Mouse (Mus musculus): Measurements from ENCODE around the gene Lrrc10. TPM values are rescaled to one million over a fixed set of nuclear protein-coding genes. Genes with fewer than 3 reads are reported as not detected.
"Not testable (repeated sequence)": the region's sequence is repeated elsewhere in the genome, so short reads cannot be mapped to it uniquely, and the experiment has no call there.

The Lrrc10 gene
- polyA plus RNA-seq, 1 experiment from 2014 or later, result not detected

- H3K27me3 ChIP-seq, result no peaks in the 10 kb centered on the region
- WGBS, result 35% methylated on average over 7 of the region's 7 CpGs
- H3K4me2 ChIP-seq, result no peak overlapping the region
- no peak overlapping the region for H3K4me3 ChIP-seq
- H3K4me1 ChIP-seq (replicated peaks), result peaks cover 10% of the 10 kb centered on the region; the same call in 1 of the 2 replicates
- no peak overlapping the region for H3K27ac ChIP-seq (replicated peaks)
- no peaks in the 10 kb centered on the region for H3K36me3 ChIP-seq
- no peaks in the 10 kb centered on the region for H3K9me3 ChIP-seq
- H3K9ac ChIP-seq, result no peak overlapping the region
- no peak for ATAC-seq (ENCODE audit: low FRiP score, low read depth)
Measured at GRCm38 (mm10) chr10:117018281-117018840, 26.8 kb upstream of the Lrrc10 start.

- no peaks in the 10 kb centered on the region for H3K36me3 ChIP-seq
- H3K27ac ChIP-seq (replicated peaks), result no peak overlapping the region
- H3K4me2 ChIP-seq, result no peak overlapping the region
- no peak overlapping the region for H3K4me3 ChIP-seq
- H3K9ac ChIP-seq, result no peak overlapping the region
- peaks cover 6% of the 10 kb centered on the region; the same call in 1 of the 2 replicates for H3K4me1 ChIP-seq (replicated peaks)
- no peaks in the 10 kb centered on the region for H3K27me3 ChIP-seq
- 20% methylated on average over 21 of the region's 21 CpGs for WGBS
- H3K9me3 ChIP-seq, result no peaks in the 10 kb centered on the region
- no peak for ATAC-seq (ENCODE audit: low FRiP score, low read depth)
Measured at GRCm38 (mm10) chr10:117021020-117021754, 24.0 kb upstream of the Lrrc10 start.

- H3K4me2 ChIP-seq, result 0 out of 2 replicates have a peak overlapping the region, but pooled peaks have one; percentile 13
- H3K9me3 ChIP-seq, result no peaks in the 10 kb centered on the region
- no peak for ATAC-seq (ENCODE audit: low FRiP score, low read depth)
- peaks cover 6% of the 10 kb centered on the region; the same call in 1 of the 2 replicates for H3K4me1 ChIP-seq (replicated peaks)
- H3K9ac ChIP-seq, result no peak overlapping the region
- H3K4me3 ChIP-seq, result no peak overlapping the region
- 67% methylated on average over 16 of the region's 16 CpGs for WGBS
- H3K36me3 ChIP-seq, result no peaks in the 10 kb centered on the region
- H3K27me3 ChIP-seq, result no peaks in the 10 kb centered on the region
- H3K27ac ChIP-seq (replicated peaks), result no peak overlapping the region
Measured at GRCm38 (mm10) chr10:117023693-117024092, 21.4 kb upstream of the Lrrc10 start.

GRCm38 (mm10) chr10:117025776-117026175 lies 19.4 kb upstream of the Lrrc10 start:
- not testable (repeated sequence) for H3K4me2 ChIP-seq; H3K4me1 ChIP-seq (replicated peaks)

GRCm38 (mm10) chr10:117026176-117026575 lies 19.0 kb upstream of the Lrrc10 start:
- Histone ChIP-seq H3K4me1 (replicated peaks) (peaks cover 2% of the 10 kb centered on the region; the same call in 1 of the 2 replicates), H3K4me3 (no peak overlapping the region), H3K36me3 (no peaks in the 10 kb centered on the region), H3K27ac (replicated peaks) (no peak overlapping the region), H3K27me3 (no peaks in the 10 kb centered on the region), H3K9me3 (no peaks in the 10 kb centered on the region), H3K9ac (no peak overlapping the region), H3K4me2 (no peak overlapping the region)
- 83% methylated on average over 8 of the region's 8 CpGs for WGBS
- no peak for ATAC-seq (ENCODE audit: low FRiP score, low read depth)

More at GRCm38 (mm10) chr10:117025776-117026175, 19.4 kb upstream of the Lrrc10 start:
- not testable (repeated sequence) for H3K4me3 ChIP-seq; ATAC-seq (ENCODE audit: low FRiP score, low read depth); H3K36me3 ChIP-seq; H3K9me3 ChIP-seq; H3K9ac ChIP-seq; H3K27me3 ChIP-seq; H3K27ac ChIP-seq (replicated peaks)

- no peak overlapping the region for H3K4me3 ChIP-seq
- no peak overlapping the region for H3K9ac ChIP-seq
- H3K4me2 ChIP-seq, result no peak overlapping the region
- H3K9me3 ChIP-seq, result no peaks in the 10 kb centered on the region
- no peak overlapping the region for H3K27ac ChIP-seq (replicated peaks)
- no peaks in the 10 kb centered on the region for H3K27me3 ChIP-seq
- ATAC-seq (ENCODE audit: low FRiP score, low read depth), result no peak
- 93% methylated on average over 3 of the region's 3 CpGs for WGBS
- H3K4me1 ChIP-seq (replicated peaks), result no peaks in the 10 kb centered on the region
- no peaks in the 10 kb centered on the region for H3K36me3 ChIP-seq
Measured at GRCm38 (mm10) chr10:117031160-117031559, 14.0 kb upstream of the Lrrc10 start.

- H3K4me2 ChIP-seq, result peak overlapping the region; percentile 23; the same call in 1 of the 2 replicates
- WGBS, result 29% methylated on average over 8 of the region's 8 CpGs
- ATAC-seq (ENCODE audit: low FRiP score, low read depth), result no peak
Measured at GRCm38 (mm10) chr10:117033785-117034184, 11.4 kb upstream of the Lrrc10 start.

GRCm38 (mm10) chr10:117040355-117040754 lies 4.8 kb upstream of the Lrrc10 start:
- no peaks in the 10 kb centered on the region for H3K36me3 ChIP-seq
- 73% methylated on average over 6 of the region's 6 CpGs for WGBS
- peaks cover 3% of the 10 kb centered on the region; the same call in 1 of the 2 replicates for H3K4me1 ChIP-seq (replicated peaks)
- H3K27me3 ChIP-seq, result no peaks in the 10 kb centered on the region
- H3K27ac ChIP-seq (replicated peaks), result no peak overlapping the region
- H3K4me2 ChIP-seq, result no peak overlapping the region
- no peak overlapping the region for H3K4me3 ChIP-seq
- no peak overlapping the region for H3K9ac ChIP-seq
- ATAC-seq (ENCODE audit: low FRiP score, low read depth), result no peak
- no peaks in the 10 kb centered on the region for H3K9me3 ChIP-seq

More at GRCm38 (mm10) chr10:117033785-117034184, 11.4 kb upstream of the Lrrc10 start:
- Histone ChIP-seq H3K27me3 (no peaks in the 10 kb centered on the region), H3K27ac (replicated peaks) (no peak overlapping the region), H3K9ac (no peak overlapping the region), H3K36me3 (no peaks in the 10 kb centered on the region), H3K4me3 (no peak overlapping the region), H3K9me3 (no peaks in the 10 kb centered on the region), H3K4me1 (replicated peaks) (no peaks in the 10 kb centered on the region)

- Histone ChIP-seq H3K4me3 (no peak overlapping the region), H3K27me3 (no peaks in the 10 kb centered on the region), H3K27ac (replicated peaks) (no peak overlapping the region), H3K4me2 (no peak overlapping the region), H3K9me3 (no peaks in the 10 kb centered on the region), H3K4me1 (replicated peaks) (peaks cover 8% of the 10 kb centered on the region; the same call in 1 of the 2 replicates), H3K9ac (no peak overlapping the region), H3K36me3 (no peaks in the 10 kb centered on the region)
- 86% methylated on average over 14 of the region's 14 CpGs for WGBS
- no peak for ATAC-seq (ENCODE audit: low FRiP score, low read depth)
Measured at GRCm38 (mm10) chr10:117042295-117042694, 2.8 kb upstream of the Lrrc10 start.

GRCm38 (mm10) chr10:117043497-117044166 lies 1.5 kb upstream of the Lrrc10 start:
- H3K4me2 ChIP-seq; H3K36me3 ChIP-seq; ATAC-seq (ENCODE audit: low FRiP score, low read depth); H3K9ac ChIP-seq; H3K27me3 ChIP-seq; H3K4me3 ChIP-seq; H3K9me3 ChIP-seq; H3K27ac ChIP-seq (replicated peaks); H3K4me1 ChIP-seq (replicated peaks): not testable (repeated sequence)
- WGBS, result 55% methylated on average over 16 of the region's 16 CpGs

GRCm38 (mm10) chr10:117049253-117049652 lies 4.1 kb downstream of the Lrrc10 start:
- no peak overlapping the region for H3K4me2 ChIP-seq
- peaks cover 8% of the 10 kb centered on the region; the same call in 1 of the 2 replicates for H3K4me1 ChIP-seq (replicated peaks)
- H3K9me3 ChIP-seq, result no peaks in the 10 kb centered on the region
- WGBS, result 82% methylated on average over 4 of the region's 4 CpGs
- no peaks in the 10 kb centered on the region for H3K27me3 ChIP-seq
- no peak overlapping the region for H3K27ac ChIP-seq (replicated peaks)
- no peak overlapping the region for H3K9ac ChIP-seq
- H3K36me3 ChIP-seq, result peaks cover 48% of the 10 kb centered on the region
- no peak for ATAC-seq (ENCODE audit: low FRiP score, low read depth)
- H3K4me3 ChIP-seq, result no peak overlapping the region

GRCm38 (mm10) chr10:117049961-117050597 lies 4.9 kb downstream of the Lrrc10 start:
- ATAC-seq (ENCODE audit: low FRiP score, low read depth), result no peak
- H3K4me3 ChIP-seq, result no peak overlapping the region
- H3K27ac ChIP-seq (replicated peaks), result no peak overlapping the region
- H3K9ac ChIP-seq, result no peak overlapping the region
- H3K27me3 ChIP-seq, result no peaks in the 10 kb centered on the region
- no peak overlapping the region for H3K4me2 ChIP-seq
- no peaks in the 10 kb centered on the region for H3K9me3 ChIP-seq
- 85% methylated on average over 4 of the region's 4 CpGs for WGBS
- peaks cover 56% of the 10 kb centered on the region for H3K36me3 ChIP-seq
- peaks cover 8% of the 10 kb centered on the region; the same call in 1 of the 2 replicates for H3K4me1 ChIP-seq (replicated peaks)

Data from hindbrain, embryonic 15.5 days (tissue).